Mouse (Mus musculus): ENCODE data around the gene Mgea5. TPM values are rescaled to one million over a fixed set of nuclear protein-coding genes. Genes with fewer than 3 reads are reported as not detected.

Mgea5 gene
- total RNA-seq, 2 experiments from 2014 or later, result 36.0 to 44.4 TPM

DNA sequence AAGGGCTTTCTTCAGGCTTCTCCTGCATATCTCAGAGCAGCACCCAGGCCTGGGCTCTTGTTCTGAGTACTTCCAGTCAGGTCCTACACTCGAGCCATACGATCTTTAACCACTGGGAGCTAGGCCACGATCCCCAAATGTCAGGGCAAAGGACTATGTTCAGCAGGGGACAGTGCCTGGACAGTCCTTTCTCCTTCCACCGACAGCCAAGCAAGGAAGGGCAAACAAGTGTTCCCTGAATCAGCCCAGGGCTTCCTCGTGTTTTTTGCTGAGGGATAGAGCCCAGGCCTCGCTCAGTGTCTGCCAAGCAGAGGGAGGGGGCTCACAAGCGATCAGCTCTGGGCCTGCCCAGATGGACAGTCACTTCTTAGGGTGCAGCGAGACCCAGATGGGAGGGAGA lies 53.6 kb downstream of the Mgea5 start:
- no peak for DNase-seq

- no peak for DNase-seq
These were observed 56.4 kb downstream of the Mgea5 start for GRCm38 (mm10) chr19:45727231-45727630.

DNA sequence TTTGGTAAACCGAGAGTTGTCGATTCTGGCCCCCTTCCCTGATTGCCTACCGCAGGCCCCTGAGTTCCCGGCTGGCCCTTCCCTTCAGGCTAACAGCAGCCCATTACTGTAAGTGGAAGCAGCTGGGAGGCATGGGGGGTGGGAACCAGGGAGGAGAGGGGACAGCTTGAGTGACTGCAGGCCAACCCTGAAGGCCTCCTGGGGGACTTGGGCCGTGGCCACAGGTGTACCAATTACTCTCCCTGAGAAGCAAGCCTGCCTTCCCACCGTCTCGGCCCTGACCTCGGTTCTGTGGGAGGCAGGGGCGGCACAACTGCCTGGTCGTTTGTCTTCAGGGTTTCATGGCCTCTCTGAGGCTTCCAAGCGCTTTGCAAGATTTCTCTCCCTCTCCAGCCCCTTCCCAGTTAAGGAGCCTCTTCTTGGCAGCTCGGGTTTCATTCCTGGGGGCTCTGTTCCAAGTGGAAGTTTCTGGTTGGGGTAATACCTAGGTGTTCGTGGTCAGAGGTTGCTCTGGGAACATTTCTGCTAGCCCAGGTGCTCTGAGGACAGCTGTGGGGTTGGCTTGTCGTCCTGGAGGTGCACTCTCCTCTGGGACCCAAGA lies 57.9 kb downstream of the Mgea5 start:
- DNase-seq, result no peak

- no peak for DNase-seq
These were observed 61.4 kb downstream of the Mgea5 start for GRCm38 (mm10) chr19:45722188-45722587.

GRCm38 (mm10) chr19:45718286-45718685 lies 65.4 kb downstream of the Mgea5 start:
- DNase-seq, result no peak

DNA sequence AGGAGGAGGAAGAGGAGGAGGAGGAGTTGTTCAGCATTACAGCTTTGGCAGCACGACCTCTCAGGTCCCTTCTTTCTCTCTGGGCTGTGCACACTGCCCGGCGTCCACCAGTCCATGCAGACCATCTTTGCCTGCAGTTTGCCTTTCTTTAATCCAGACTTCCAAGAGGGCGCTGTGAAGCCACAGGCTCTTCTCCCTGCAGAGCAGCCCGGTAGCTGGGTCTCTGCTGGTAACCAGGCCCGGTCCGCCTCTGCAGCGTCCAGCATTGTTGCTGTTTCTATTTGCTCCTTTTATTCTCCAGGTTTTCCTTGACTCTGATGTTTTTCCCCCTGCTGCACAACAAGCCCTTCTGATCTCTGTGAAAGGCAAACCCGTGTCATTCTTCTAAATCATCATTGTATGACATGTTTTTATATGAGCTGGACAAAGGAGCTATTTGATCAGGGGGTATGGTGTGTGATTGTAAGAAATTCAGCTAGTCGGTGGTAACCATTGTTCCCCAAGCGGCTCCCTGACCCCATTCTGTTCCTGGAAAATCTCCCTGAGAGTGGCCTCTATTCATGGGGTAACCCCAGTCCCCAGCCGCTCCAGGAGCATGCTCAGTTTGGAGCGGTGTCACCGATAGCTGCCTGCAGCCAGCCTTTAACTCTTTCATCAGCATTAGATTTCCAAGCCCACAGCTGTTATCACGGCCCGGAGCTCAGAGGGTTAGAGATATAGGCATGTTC lies 66.0 kb downstream of the Mgea5 start:
- peak; percentile 41 for DNase-seq

- DNase-seq, result no peak
These were observed 74.9 kb downstream of the Mgea5 start for GRCm38 (mm10) chr19:45708704-45709103.

Other genes starting within 250 kb of the Mgea5 start
- gene Poll, start 223.3 kb downstream of the Mgea5 start, total RNA-seq (2021), result 10 to 100 TPM in 1 of 2 experiments, 1 to 10 TPM in 1; 8.5 to 10.4 TPM
- 10 to 100 TPM; 12.4 to 13.8 TPM for gene Gm17018, start 223.2 kb downstream of the Mgea5 start, total RNA-seq (2021)
- 10 to 100 TPM; 23.3 to 24.7 TPM for gene Fbxw4, start 123.5 kb downstream of the Mgea5 start, total RNA-seq (2021)
- gene Fgf8, start 40.9 kb downstream of the Mgea5 start, total RNA-seq (2021), result not detected
- 10 to 100 TPM; 19.0 to 21.0 TPM for gene Npm3, start 34.2 kb downstream of the Mgea5 start, total RNA-seq (2021)
- under 1 TPM; 0.40 to 0.79 TPM for gene Kcnip2, start 32.2 kb upstream of the Mgea5 start, total RNA-seq (2021)
- gene Armh3, start 214.7 kb upstream of the Mgea5 start, total RNA-seq (2021), result 10 to 100 TPM; 12.5 to 15.0 TPM
- 1 to 10 TPM; 3.0 to 5.1 TPM for gene Hps6, start 219.7 kb upstream of the Mgea5 start, total RNA-seq (2021)

Measured in gastrocnemius, postnatal 10 days (tissue).